Comparison of ENCODE assay signal across 10 mouse cellular contexts in the genomic region with DNA sequence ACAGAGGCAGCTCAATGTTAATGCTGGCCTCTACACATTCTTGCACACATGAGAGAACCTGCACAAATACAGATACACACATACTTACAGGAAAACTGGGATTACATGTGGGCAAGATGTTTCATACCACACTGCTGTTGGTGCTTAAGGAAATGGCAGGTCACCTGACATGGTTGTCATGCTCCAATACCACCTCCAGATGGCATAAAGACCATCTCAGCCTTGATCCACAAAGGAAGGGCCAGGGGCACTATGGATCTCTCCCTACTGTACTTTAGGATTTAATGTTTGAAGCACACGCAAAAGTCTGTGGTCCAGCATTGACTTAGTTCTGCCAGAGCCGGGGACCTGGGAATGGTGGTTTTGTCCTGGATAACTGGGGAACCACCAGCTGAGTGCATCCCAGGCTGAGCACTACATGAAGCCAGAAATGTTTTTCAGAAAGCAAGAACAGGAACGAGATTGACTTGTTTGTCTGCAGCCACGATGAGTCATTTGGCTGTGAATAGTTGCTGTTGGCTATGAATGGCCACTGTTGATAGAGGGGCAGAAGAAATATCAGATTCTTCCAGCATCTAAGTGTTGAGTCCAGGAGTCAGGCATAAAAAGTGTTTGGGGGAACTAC.
A peak's percentile ranks its signal among the peaks of the same experiment; 100 is the strongest.
DNase-seq lines count a peak whose midpoint lies in the region; ATAC-seq and TF ChIP-seq lines count a peak whose summit lies in the region.
"Had no signal": no experiment of that assay in that cellular context is flagged by ENCODE, and none has a peak within 500 bp of the region (broad histone marks: within the 10 kb centered on the region; RNA-seq: fewer than 3 reads in every experiment).

No protein-coding gene starts in this region.

- TF ChIP-seq EP300 in liver, embryonic 14.5 days (IDR thresholded peaks at IDR 0.05; ENCODE audit: low read depth): no peak

- no peak for DNase-seq in gastrocnemius, adult 2 months
- DNase-seq in gastrocnemius, postnatal 10 days: no peak
- no peak for DNase-seq in liver, embryonic 14.5 days (ENCODE audit: low read depth in 3 of 3, low spot score in 3 of 3)
- no peak for DNase-seq in liver
- peak; percentile 16 for DNase-seq in cerebellum, adult 9-10 months
- DNase-seq in hindbrain, postnatal 0 days (ENCODE audit: low spot score): peak; percentile 49
- no peak for DNase-seq in right cerebral cortex, postnatal 25 days
- no peak for DNase-seq in embryo, embryonic 9.5 days (ENCODE audit: extremely low spot score)

- peak; percentile 49 for TF ChIP-seq CTCF in gastrocnemius, adult 2 months (IDR thresholded peaks at IDR 0.05)
- peak; percentile 14; the same call in 1 of the 2 replicates for TF ChIP-seq CTCF in liver, embryonic 14.5 days (IDR thresholded peaks at IDR 0.05; ENCODE audit: low read depth)
- TF ChIP-seq CTCF in hindbrain, postnatal 0 days (IDR thresholded peaks at IDR 0.05; ENCODE audit: low read depth): peak; percentile 64

- H3K27ac ChIP-seq in gastrocnemius, adult 2 months: peak overlapping the region; percentile 53
- H3K27ac ChIP-seq in liver, embryonic 14.5 days: no peak overlapping the region
- peak overlapping the region; percentile 73 for H3K27ac ChIP-seq in hindbrain, postnatal 0 days
- H3K27ac ChIP-seq: liver, embryonic 15.5 days had no signal

- intact Hi-C loops in gastrocnemius, adult 2 months (cut with DNase I): no loop called here

- no peaks in the 10 kb centered on the region for H3K27me3 ChIP-seq in liver, embryonic 14.5 days (ENCODE audit: control insufficient read depth, insufficient read depth, low read length)
- no peaks in the 10 kb centered on the region for H3K27me3 ChIP-seq in hindbrain, postnatal 0 days (ENCODE audit: insufficient read depth, low read length)
- H3K27me3 ChIP-seq: liver, embryonic 15.5 days had no signal

- no peak overlapping the region for H3K4me2 ChIP-seq in liver, embryonic 14.5 days (ENCODE audit: low read depth)
- H3K4me2 ChIP-seq in hindbrain, postnatal 0 days (ENCODE audit: low read depth, low read length): no peak overlapping the region
- H3K4me2 ChIP-seq: liver, embryonic 15.5 days had no signal

- H3K9ac ChIP-seq in liver, embryonic 14.5 days (replicated peaks): no peak overlapping the region
- H3K9ac ChIP-seq in hindbrain, postnatal 0 days (replicated peaks; ENCODE audit: low read length): no peak overlapping the region
- H3K9ac ChIP-seq: liver, embryonic 15.5 days had no signal

- no peaks in the 10 kb centered on the region for H3K9me3 ChIP-seq in liver, embryonic 14.5 days (ENCODE audit: control insufficient read depth, low read length)
- no peaks in the 10 kb centered on the region for H3K9me3 ChIP-seq in hindbrain, postnatal 0 days (ENCODE audit: low read length)
- H3K9me3 ChIP-seq: liver, embryonic 15.5 days had no signal

- WGBS in liver, embryonic 14.5 days (ENCODE audit: insufficient replicate concordance): 43% methylated on average over 4 of the region's 4 CpGs
- 58% methylated on average over 4 of the region's 4 CpGs for WGBS in hindbrain, postnatal 0 days

- no peak for ATAC-seq in liver, embryonic 14.5 days (ENCODE audit: insufficient read depth)
- ATAC-seq in hindbrain, postnatal 0 days: peak; percentile 39; the same call in 1 of the 2 replicates
- ATAC-seq: activated CD4-positive, CD25-positive, alpha-beta regulatory T cell, adult 4 months had no signal

- H3K4me1 ChIP-seq in liver, embryonic 14.5 days (replicated peaks; ENCODE audit: control insufficient read depth in 2 of 2, insufficient read depth in 2 of 2, low read length in 1 of 2): no peaks in the 10 kb centered on the region
- H3K4me1 ChIP-seq in hindbrain, postnatal 0 days (ENCODE audit: insufficient read depth, low read length): no peaks in the 10 kb centered on the region
- H3K4me1 ChIP-seq: liver, embryonic 15.5 days had no signal

- H3K36me3 ChIP-seq in liver, embryonic 14.5 days (replicated peaks; ENCODE audit: control insufficient read depth, insufficient read depth, low read depth): no peaks in the 10 kb centered on the region
- H3K36me3 ChIP-seq in hindbrain, postnatal 0 days (ENCODE audit: insufficient read depth, low read length): no peaks in the 10 kb centered on the region
- H3K36me3 ChIP-seq: liver, embryonic 15.5 days had no signal

- no peak overlapping the region for H3K4me3 ChIP-seq in gastrocnemius, adult 2 months
- H3K4me3 ChIP-seq in liver, embryonic 14.5 days (ENCODE audit: insufficient read depth in 1 of 2, low read depth in 2 of 2, low read length in 2 of 2): no peak overlapping the region
- H3K4me3 ChIP-seq in hindbrain, postnatal 0 days (ENCODE audit: low read length): no peak overlapping the region
- H3K4me3 ChIP-seq: liver, embryonic 15.5 days had no signal

Comparison
In these comparisons a context has a peak if more than half of its experiments do, and no peak if none do; other contexts are left out.
1. DNase-seq: peak in cerebellum, adult 9-10 months (single experiment) and hindbrain, postnatal 0 days (single experiment); none in gastrocnemius, adult 2 months (single experiment), gastrocnemius, postnatal 10 days (single experiment), liver, embryonic 14.5 days (0 of 3), liver (single experiment), right cerebral cortex, postnatal 25 days (single experiment) and embryo, embryonic 9.5 days (single experiment).
2. CTCF ChIP-seq: peak in every context shown above with its lines; median percentile 64 in hindbrain, postnatal 0 days; 49 in gastrocnemius, adult 2 months; 14 in liver, embryonic 14.5 days.